Mouse (Mus musculus) cerebellum, adult 2 months (tissue): ENCODE data around the gene Klhl7.

Source experiments
- CTCF ChIP-seq: fragments of 200-500 bp; IDR thresholded peaks from 2 replicates; pipeline ENCODE4 v1.5.1; 2011; ENCODE audit warnings: low read depth, mild to moderate bottlenecking, control low read depth, low read length, moderate library complexity, borderline replicate concordance; ENCODE audit not compliant: insufficient read depth
- POLR2A ChIP-seq: fragments of 200-500 bp; IDR thresholded peaks from 2 replicates; pipeline ENCODE4 v1.6.1; 2011; ENCODE audit warnings: low read length, control low read depth, borderline replicate concordance; ENCODE audit not compliant: insufficient read depth

- TF ChIP-seq CTCF: peak; percentile 13; the same call in 1 of the 2 replicates
- TF ChIP-seq POLR2A: no peak
These were observed 21.8 kb upstream of the Klhl7 start for GRCm38 (mm10) chr5:24078420-24079179.
